Mouse (Mus musculus) kidney, adult 2 months (tissue): ENCODE results near the gene Gba. TPM values are rescaled to one million over a fixed set of nuclear protein-coding genes. Genes with fewer than 3 reads are reported as not detected.

Source experiments
- DNase-seq: peaks from one replicate; pipeline ENCODE4 v3.0.0; 2021
- H3K27ac ChIP-seq: fragments of 200-500 bp; 2 replicates; pipeline ENCODE4 v1.5.1; 2012; ENCODE audit warnings: low read depth, low read length, control low read depth, inconsistent platforms; ENCODE audit not compliant: insufficient read depth
- H3K27me3 ChIP-seq: fragments of 200-500 bp; replicated peaks from 2 replicates; pipeline ENCODE4 v1.6.1; 2012; ENCODE audit warnings: mild to moderate bottlenecking, moderate library complexity, low read length, inconsistent platforms; ENCODE audit not compliant: control insufficient read depth, insufficient read depth
- H3K36me3 ChIP-seq: fragments of 200-500 bp; 2 replicates; pipeline ENCODE4 v1.6.1; 2012; ENCODE audit warnings: mild to moderate bottlenecking, moderate library complexity, low read length, inconsistent platforms; ENCODE audit not compliant: control insufficient read depth, insufficient read depth
- H3K4me1 ChIP-seq: fragments of 200-500 bp; 2 replicates; pipeline ENCODE4 v1.6.1; 2011; ENCODE audit warnings: low read length; ENCODE audit not compliant: control insufficient read depth, insufficient read depth
- H3K4me3 ChIP-seq: fragments of 200-500 bp; 2 replicates; pipeline ENCODE4 v1.5.1; 2011; ENCODE audit warnings: mild to moderate bottlenecking, low read depth, low read length, control low read depth; ENCODE audit not compliant: insufficient read depth
- CTCF ChIP-seq: fragments of 200-500 bp; conservative IDR thresholded peaks from 2 replicates; pipeline ENCODE4 v1.5.1; 2011; ENCODE audit warnings: low read depth, mild to moderate bottlenecking, control low read depth, low read length, moderate library complexity, mixed read lengths; ENCODE audit not compliant: insufficient read depth, insufficient read length
- POLR2A ChIP-seq: fragments of 200-500 bp; IDR thresholded peaks from one replicate; pipeline ENCODE4 v1.6.1; 2011; ENCODE audit warnings: low read depth, low read length, control low read depth
- WGBS: fragments of 180-500 bp; shearing (Covaris S2); methylation state at CpG from one replicate; pipeline ENCODE4 v1.1.7; 2018; 5-methylcytosine and 5-hydroxymethylcytosine counted together
- polyA plus RNA-seq: library from polyadenylated mRNA; depleted of rRNA; stranded (reverse); fragments of >200 nt; gene quantifications from 2 replicates; pipeline ENCODE4 v1.2.3, GENCODE M21; 2012

Gba gene
- polyA plus RNA-seq, 1 experiment, result 61.6 TPM

GRCm38 (mm10) chr3:89193853-89194252 lies 8.9 kb upstream of the Gba start:
- peak; percentile 34 for TF ChIP-seq CTCF
- TF ChIP-seq POLR2A, result no peak
- DNase-seq, result peak; percentile 47
- no peak overlapping the region for H3K4me3 ChIP-seq
- peaks cover 4% of the 10 kb centered on the region; the same call in 1 of the 2 replicates for H3K4me1 ChIP-seq
- H3K27ac ChIP-seq, result no peak overlapping the region
- no peaks in the 10 kb centered on the region for H3K27me3 ChIP-seq
- 89% methylated on average over 2 of the region's 2 CpGs for WGBS
- H3K36me3 ChIP-seq, result no peaks in the 10 kb centered on the region

- 5% methylated on average over 33 of the region's 33 CpGs for WGBS
- TF ChIP-seq POLR2A (peak; percentile 37), CTCF (peak; percentile 61)
- H3K27ac ChIP-seq, result peak overlapping the region; percentile 78
Observed at GRCm38 (mm10) chr3:89195979-89196877, 6.5 kb upstream of the Gba start.

DNA sequence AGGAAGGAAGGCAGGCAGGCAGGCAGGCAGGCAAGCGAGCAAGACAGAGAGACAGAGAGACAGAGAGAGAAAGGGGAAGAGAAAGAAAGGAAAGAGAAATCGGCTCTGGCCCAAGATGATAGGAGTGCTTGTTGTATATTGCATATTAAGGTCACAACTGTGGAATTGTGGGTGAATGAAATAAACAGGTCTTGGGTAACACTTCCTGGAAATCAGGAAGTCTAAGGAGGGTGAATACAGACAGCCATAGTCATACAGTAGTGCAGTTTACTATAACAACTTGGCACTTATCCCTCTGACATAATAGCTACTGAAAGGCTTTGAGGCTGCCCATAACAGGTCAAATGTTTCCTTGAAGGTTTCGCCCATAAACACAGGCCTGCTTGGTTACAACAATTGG lies 2.9 kb upstream of the Gba start:
- TF ChIP-seq CTCF (no peak), POLR2A (no peak)
- Histone ChIP-seq H3K27ac (no peak overlapping the region), H3K36me3 (no peaks in the 10 kb centered on the region; the same call in 1 of the 2 replicates), H3K27me3 (no peaks in the 10 kb centered on the region), H3K4me1 (peaks cover 8% of the 10 kb centered on the region; the same call in 1 of the 2 replicates), H3K4me3 (no peak overlapping the region)
- 77% methylated on average over 3 of the region's 3 CpGs for WGBS
- no peak for DNase-seq

More at GRCm38 (mm10) chr3:89195979-89196877, 6.5 kb upstream of the Gba start:
- H3K27me3 ChIP-seq, result no peaks in the 10 kb centered on the region
- H3K4me3 ChIP-seq, result peak overlapping the region; percentile 62
- peaks cover 4% of the 10 kb centered on the region; the same call in 1 of the 2 replicates for H3K4me1 ChIP-seq
- H3K36me3 ChIP-seq, result no peaks in the 10 kb centered on the region
- DNase-seq, result peak; percentile 93

DNA sequence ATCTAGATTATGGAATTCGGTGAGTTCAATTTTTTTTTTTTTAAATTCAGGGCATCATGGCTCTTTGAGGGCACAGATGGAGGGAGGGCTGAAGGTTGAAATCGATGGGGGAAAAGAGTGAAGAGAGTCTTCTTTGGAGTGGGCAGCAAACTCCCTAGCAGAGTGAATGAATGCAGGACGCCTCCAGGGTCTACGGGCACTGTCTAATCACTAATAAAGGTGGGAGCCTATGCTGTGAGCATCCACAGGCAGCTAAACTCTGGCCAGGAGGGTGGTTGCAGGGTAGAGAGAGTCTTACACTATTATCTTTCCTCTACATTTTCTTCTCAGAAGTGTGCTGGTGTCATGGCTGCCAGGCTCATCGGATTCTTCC lies 400 bp downstream of the Gba start:
- peak overlapping the region; percentile 82; the same call in 1 of the 2 replicates for H3K27ac ChIP-seq
- WGBS, result 23% methylated on average over 5 of the region's 5 CpGs
- TF ChIP-seq CTCF (no peak), POLR2A (no peak)
- peaks cover 4% of the 10 kb centered on the region; the same call in 1 of the 2 replicates for H3K4me1 ChIP-seq
- DNase-seq, result no peak
- no peaks in the 10 kb centered on the region for H3K27me3 ChIP-seq
- H3K4me3 ChIP-seq, result peak overlapping the region; percentile 83
- no peaks in the 10 kb centered on the region; the same call in 1 of the 2 replicates for H3K36me3 ChIP-seq

- H3K27me3 ChIP-seq, result no peaks in the 10 kb centered on the region
- 90% methylated on average over 7 of the region's 7 CpGs for WGBS
- no peak overlapping the region for H3K27ac ChIP-seq
- H3K4me3 ChIP-seq, result no peak overlapping the region
- H3K4me1 ChIP-seq, result peaks cover 4% of the 10 kb centered on the region; the same call in 1 of the 2 replicates
- H3K36me3 ChIP-seq, result no peaks in the 10 kb centered on the region; the same call in 1 of the 2 replicates
- TF ChIP-seq CTCF (no peak), POLR2A (no peak)
- no peak for DNase-seq
Observed at GRCm38 (mm10) chr3:89206079-89206478, 3.4 kb downstream of the Gba start.

DNA sequence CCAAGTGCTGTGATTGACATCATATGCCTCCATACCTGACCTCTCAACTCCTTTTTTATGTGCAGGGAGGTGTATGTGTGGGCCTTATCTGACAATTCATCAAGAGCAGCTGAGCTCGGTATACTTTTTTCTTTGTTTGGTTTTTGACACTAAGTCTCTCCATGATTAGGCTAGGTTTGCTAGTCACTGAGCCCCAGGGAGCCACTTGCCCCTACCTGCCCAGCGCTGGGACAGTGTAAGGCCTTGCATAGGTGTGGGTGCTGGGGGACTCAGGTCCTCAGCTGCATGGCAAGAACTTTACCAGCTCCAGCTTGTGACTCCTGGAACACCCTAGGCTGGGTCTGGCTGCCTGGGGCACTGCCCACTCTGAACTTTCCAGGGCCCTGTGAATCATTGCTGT lies 4.0 kb downstream of the Gba start:
- 78% methylated on average over 2 of the region's 2 CpGs for WGBS
- Histone ChIP-seq H3K27ac (no peak overlapping the region), H3K4me3 (no peak overlapping the region), H3K4me1 (peaks cover 4% of the 10 kb centered on the region; the same call in 1 of the 2 replicates), H3K36me3 (no peaks in the 10 kb centered on the region; the same call in 1 of the 2 replicates), H3K27me3 (no peaks in the 10 kb centered on the region)
- no peak for TF ChIP-seq POLR2A
- TF ChIP-seq CTCF, result no peak
- DNase-seq, result no peak

GRCm38 (mm10) chr3:89208075-89208657 lies 5.4 kb downstream of the Gba start:
- H3K27ac ChIP-seq, result no peak overlapping the region
- TF ChIP-seq POLR2A (no peak), CTCF (no peak)
- WGBS, result 81% methylated on average over 13 of the region's 13 CpGs
- no peaks in the 10 kb centered on the region for H3K27me3 ChIP-seq
- DNase-seq, result no peak
- H3K4me1 ChIP-seq, result peaks cover 3% of the 10 kb centered on the region; the same call in 1 of the 2 replicates
- H3K4me3 ChIP-seq, result no peak overlapping the region
- H3K36me3 ChIP-seq, result no peaks in the 10 kb centered on the region; the same call in 1 of the 2 replicates
